Mouse (Mus musculus): ENCODE data around the gene Def8. TPM values are rescaled to one million over a fixed set of nuclear protein-coding genes. Genes with fewer than 3 reads are reported as not detected.

Gene Def8
- polyA plus RNA-seq, 1 experiment from 2014 or later, result 47.4 TPM

- H3K27me3 ChIP-seq (ENCODE audit: control insufficient read depth, insufficient read depth, low read length), result no peaks in the 10 kb centered on the region
- WGBS, result 34% methylated on average over 16 of the region's 16 CpGs
- H3K4me3 ChIP-seq (ENCODE audit: low read depth, low read length), result peak overlapping the region; percentile 71
- H3K9ac ChIP-seq (replicated peaks; ENCODE audit: low read depth, low read length), result peak overlapping the region; percentile 72
- ATAC-seq (ENCODE audit: low read depth), result 0 out of 2 replicates have a peak, but pooled peaks have one; percentile 31
- H3K4me1 ChIP-seq (ENCODE audit: control insufficient read depth, insufficient read depth, low read length), result peaks cover 9% of the 10 kb centered on the region
- H3K9me3 ChIP-seq (ENCODE audit: control insufficient read depth, low read length), result no peaks in the 10 kb centered on the region
- H3K27ac ChIP-seq (ENCODE audit: low read depth, low read length), result peak overlapping the region; percentile 94
- H3K36me3 ChIP-seq (ENCODE audit: control insufficient read depth, insufficient read depth, low read length), result peaks cover 20% of the 10 kb centered on the region; the same call in 1 of the 2 replicates
- peak overlapping the region; percentile 75 for H3K4me2 ChIP-seq (ENCODE audit: low read depth, low read length)
Measured at GRCm38 (mm10) chr8:123478456-123479218, 55.3 kb downstream of the Def8 start.

GRCm38 (mm10) chr8:123482627-123483026 is 59.3 kb downstream of the Def8 start:
- no peaks in the 10 kb centered on the region for H3K27me3 ChIP-seq (ENCODE audit: control insufficient read depth, insufficient read depth, low read length)
- no peaks in the 10 kb centered on the region for H3K9me3 ChIP-seq (ENCODE audit: control insufficient read depth, low read length)
- no peak overlapping the region for H3K4me3 ChIP-seq (ENCODE audit: low read depth, low read length)
- ATAC-seq (ENCODE audit: low read depth), result no peak
- H3K4me2 ChIP-seq (ENCODE audit: low read depth, low read length), result no peak overlapping the region
- peaks cover 9% of the 10 kb centered on the region for H3K4me1 ChIP-seq (ENCODE audit: control insufficient read depth, insufficient read depth, low read length)
- H3K27ac ChIP-seq (ENCODE audit: low read depth, low read length), result no peak overlapping the region
- 84% methylated on average over 7 of the region's 7 CpGs for WGBS
- peaks cover 36% of the 10 kb centered on the region for H3K36me3 ChIP-seq (ENCODE audit: control insufficient read depth, insufficient read depth, low read length)
- H3K9ac ChIP-seq (replicated peaks; ENCODE audit: low read depth, low read length), result no peak overlapping the region

DNA sequence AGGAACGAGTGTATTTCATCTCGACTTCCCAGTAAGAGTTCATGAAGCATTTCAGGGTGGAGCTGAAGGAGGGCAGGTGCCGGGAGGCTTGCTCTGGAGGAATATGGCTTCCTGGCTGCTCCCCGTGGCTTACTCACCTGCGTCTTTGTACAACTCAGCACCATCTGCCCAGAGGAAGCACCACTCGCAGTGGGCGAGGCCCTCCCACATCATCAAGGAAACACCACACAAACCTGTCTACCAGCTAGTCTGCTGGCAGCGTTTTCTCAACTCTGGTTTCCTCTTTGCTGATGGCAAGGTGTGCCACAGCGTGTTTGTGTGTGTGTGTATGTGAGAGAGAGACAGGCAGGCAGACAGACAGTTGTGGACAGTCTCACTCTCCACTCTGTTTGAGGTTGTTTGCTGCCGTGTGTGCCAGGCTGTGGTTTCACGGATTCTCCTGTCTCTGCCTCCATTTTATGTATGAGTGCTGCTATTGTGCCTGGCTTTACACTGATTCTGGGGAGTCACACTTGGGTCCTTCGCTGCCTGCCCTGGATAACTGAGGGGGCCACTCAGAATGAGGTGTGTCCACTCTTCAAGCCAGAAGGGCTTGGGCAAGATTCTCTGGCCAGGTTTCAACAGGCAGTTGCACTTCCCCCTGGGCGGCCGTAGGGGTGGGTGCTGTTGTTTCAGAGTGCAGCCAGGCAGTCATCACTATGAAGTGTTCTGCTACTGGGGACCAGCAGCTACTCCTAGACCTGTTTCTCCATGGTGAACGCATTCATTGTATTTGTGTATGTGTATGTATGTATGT is 68.2 kb downstream of the Def8 start:
- Histone ChIP-seq H3K27ac (ENCODE audit: low read depth, low read length) (no peak overlapping the region), H3K36me3 (ENCODE audit: control insufficient read depth, insufficient read depth, low read length) (peaks cover 74% of the 10 kb centered on the region), H3K4me2 (ENCODE audit: low read depth, low read length) (no peak overlapping the region), H3K4me1 (ENCODE audit: control insufficient read depth, insufficient read depth, low read length) (no peaks in the 10 kb centered on the region), H3K9me3 (ENCODE audit: control insufficient read depth, low read length) (no peaks in the 10 kb centered on the region), H3K4me3 (ENCODE audit: low read depth, low read length) (no peak overlapping the region), H3K27me3 (ENCODE audit: control insufficient read depth, insufficient read depth, low read length) (no peaks in the 10 kb centered on the region), H3K9ac (replicated peaks; ENCODE audit: low read depth, low read length) (no peak overlapping the region)
- ATAC-seq (ENCODE audit: low read depth), result no peak
- 93% methylated on average over 15 of the region's 15 CpGs for WGBS

- H3K9ac ChIP-seq (replicated peaks; ENCODE audit: low read depth, low read length), result no peak overlapping the region
- H3K4me2 ChIP-seq (ENCODE audit: low read depth, low read length), result no peak overlapping the region
- ATAC-seq (ENCODE audit: low read depth), result no peak
- 98% methylated on average over 9 of the region's 9 CpGs for WGBS
- no peaks in the 10 kb centered on the region for H3K27me3 ChIP-seq (ENCODE audit: control insufficient read depth, insufficient read depth, low read length)
- H3K4me1 ChIP-seq (ENCODE audit: control insufficient read depth, insufficient read depth, low read length), result no peaks in the 10 kb centered on the region
- H3K9me3 ChIP-seq (ENCODE audit: control insufficient read depth, low read length), result no peaks in the 10 kb centered on the region
- H3K27ac ChIP-seq (ENCODE audit: low read depth, low read length), result no peak overlapping the region
- H3K4me3 ChIP-seq (ENCODE audit: low read depth, low read length), result no peak overlapping the region
- peaks cover 73% of the 10 kb centered on the region for H3K36me3 ChIP-seq (ENCODE audit: control insufficient read depth, insufficient read depth, low read length)
Measured at GRCm38 (mm10) chr8:123492898-123493297, 69.6 kb downstream of the Def8 start.

DNA sequence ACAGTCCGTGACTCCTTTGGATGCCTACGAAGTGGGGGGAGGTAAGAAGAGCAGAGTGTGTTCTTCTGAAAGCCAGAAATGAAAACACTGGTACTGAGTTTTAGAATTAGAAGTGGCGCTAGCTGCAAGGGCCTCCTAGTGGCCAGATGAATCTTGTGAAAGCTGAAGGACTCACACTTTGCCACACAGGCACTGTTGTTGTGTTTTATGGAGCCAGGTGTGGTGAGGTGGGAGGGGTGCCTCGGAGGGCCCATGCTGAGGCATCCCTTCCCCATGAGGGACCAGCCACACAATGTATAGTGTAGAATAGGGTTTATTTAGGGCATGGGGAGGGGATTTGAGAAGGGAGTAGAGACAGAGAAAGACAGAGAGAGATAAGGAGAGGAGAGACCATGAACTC is 74.4 kb downstream of the Def8 start:
- 86% methylated on average over 4 of the region's 4 CpGs for WGBS
- Histone ChIP-seq H3K27me3 (ENCODE audit: control insufficient read depth, insufficient read depth, low read length) (no peaks in the 10 kb centered on the region), H3K9me3 (ENCODE audit: control insufficient read depth, low read length) (no peaks in the 10 kb centered on the region), H3K36me3 (ENCODE audit: control insufficient read depth, insufficient read depth, low read length) (peaks cover 73% of the 10 kb centered on the region), H3K4me3 (ENCODE audit: low read depth, low read length) (no peak overlapping the region), H3K4me1 (ENCODE audit: control insufficient read depth, insufficient read depth, low read length) (no peaks in the 10 kb centered on the region), H3K27ac (ENCODE audit: low read depth, low read length) (no peak overlapping the region), H3K4me2 (ENCODE audit: low read depth, low read length) (no peak overlapping the region), H3K9ac (replicated peaks; ENCODE audit: low read depth, low read length) (no peak overlapping the region)
- ATAC-seq (ENCODE audit: low read depth), result no peak

GRCm38 (mm10) chr8:123498963-123499362 is 75.6 kb downstream of the Def8 start:
- Histone ChIP-seq H3K4me3 (ENCODE audit: low read depth, low read length) (no peak overlapping the region), H3K36me3 (ENCODE audit: control insufficient read depth, insufficient read depth, low read length) (peaks cover 76% of the 10 kb centered on the region), H3K4me2 (ENCODE audit: low read depth, low read length) (no peak overlapping the region), H3K4me1 (ENCODE audit: control insufficient read depth, insufficient read depth, low read length) (no peaks in the 10 kb centered on the region), H3K27ac (ENCODE audit: low read depth, low read length) (no peak overlapping the region), H3K27me3 (ENCODE audit: control insufficient read depth, insufficient read depth, low read length) (no peaks in the 10 kb centered on the region), H3K9ac (replicated peaks; ENCODE audit: low read depth, low read length) (no peak overlapping the region), H3K9me3 (ENCODE audit: control insufficient read depth, low read length) (no peaks in the 10 kb centered on the region)
- no peak for ATAC-seq (ENCODE audit: low read depth)
- WGBS, result 95% methylated on average over 11 of the region's 11 CpGs

GRCm38 (mm10) chr8:123499556-123499955 is 76.2 kb downstream of the Def8 start:
- Histone ChIP-seq H3K4me3 (ENCODE audit: low read depth, low read length) (no peak overlapping the region), H3K4me1 (ENCODE audit: control insufficient read depth, insufficient read depth, low read length) (no peaks in the 10 kb centered on the region), H3K27me3 (ENCODE audit: control insufficient read depth, insufficient read depth, low read length) (no peaks in the 10 kb centered on the region), H3K9me3 (ENCODE audit: control insufficient read depth, low read length) (no peaks in the 10 kb centered on the region), H3K27ac (ENCODE audit: low read depth, low read length) (no peak overlapping the region), H3K36me3 (ENCODE audit: control insufficient read depth, insufficient read depth, low read length) (peaks cover 79% of the 10 kb centered on the region), H3K9ac (replicated peaks; ENCODE audit: low read depth, low read length) (no peak overlapping the region), H3K4me2 (ENCODE audit: low read depth, low read length) (no peak overlapping the region)
- WGBS, result 96% methylated on average over 11 of the region's 11 CpGs
- no peak for ATAC-seq (ENCODE audit: low read depth)

DNA sequence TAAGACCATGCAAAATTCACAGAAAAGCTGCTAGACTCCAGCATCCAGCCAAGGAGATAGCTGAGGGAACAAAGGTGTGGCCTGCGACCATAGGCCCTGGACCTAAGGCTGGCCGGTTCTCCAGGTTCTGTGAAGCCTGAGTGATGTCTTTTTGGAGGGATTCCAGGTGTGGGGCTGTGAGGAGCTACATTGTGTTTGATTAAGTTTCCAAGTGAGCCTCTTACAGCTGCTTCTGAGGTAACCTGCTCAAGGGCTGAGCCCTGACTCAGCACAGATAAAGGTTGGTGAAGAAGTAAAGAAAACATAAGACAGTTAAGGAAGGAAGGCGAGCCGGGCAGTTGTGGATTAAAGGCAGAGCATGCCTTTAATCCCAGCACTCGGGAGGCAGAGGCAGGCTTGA is 78.9 kb downstream of the Def8 start:
- 96% methylated on average over 5 of the region's 5 CpGs for WGBS

More for the DNA sequence above, 78.9 kb downstream of the Def8 start:
- no peak overlapping the region for H3K4me3 ChIP-seq (ENCODE audit: low read depth, low read length)
- no peak overlapping the region for H3K9ac ChIP-seq (replicated peaks; ENCODE audit: low read depth, low read length)
- no peaks in the 10 kb centered on the region for H3K9me3 ChIP-seq (ENCODE audit: control insufficient read depth, low read length)
- ATAC-seq (ENCODE audit: low read depth), result no peak
- no peaks in the 10 kb centered on the region for H3K27me3 ChIP-seq (ENCODE audit: control insufficient read depth, insufficient read depth, low read length)
- no peak overlapping the region for H3K4me2 ChIP-seq (ENCODE audit: low read depth, low read length)
- peaks cover 78% of the 10 kb centered on the region for H3K36me3 ChIP-seq (ENCODE audit: control insufficient read depth, insufficient read depth, low read length)
- H3K4me1 ChIP-seq (ENCODE audit: control insufficient read depth, insufficient read depth, low read length), result no peaks in the 10 kb centered on the region
- H3K27ac ChIP-seq (ENCODE audit: low read depth, low read length), result no peak overlapping the region

All from neural tube, embryonic 14.5 days (tissue).